Mouse (Mus musculus) lung, embryonic 16.5 days (tissue): Measurements from ENCODE around the gene Ppp2r3a. TPM values are rescaled to one million over a fixed set of nuclear protein-coding genes. Genes with fewer than 3 reads are reported as not detected.

Experiments used
- ATAC-seq: fragments of 200-750 bp; cut with Nextera tagmentation; 2 replicates; pipeline ENCODE4 v1.8.0; 2017; ENCODE audit warnings: low read depth, mild to moderate bottlenecking, moderate library complexity
- H3K27ac ChIP-seq: fragments of 300-500 bp; sonication (generic); 2 replicates; pipeline ENCODE4 v1.5.1; 2014; ENCODE audit warnings: mild to moderate bottlenecking, control low read depth, low read length
- H3K27me3 ChIP-seq: fragments of 300-500 bp; sonication (generic); 2 replicates; pipeline ENCODE4 v1.6.1; 2014; ENCODE audit warnings: low read depth, low read length, mixed read lengths; ENCODE audit not compliant: control insufficient read depth, insufficient read depth
- H3K36me3 ChIP-seq: fragments of 300-500 bp; sonication (generic); 2 replicates; pipeline ENCODE4 v1.6.1; 2014; ENCODE audit warnings: low read length; ENCODE audit not compliant: control insufficient read depth, insufficient read depth
- H3K4me1 ChIP-seq: fragments of 300-500 bp; sonication (generic); replicated peaks from 2 replicates; pipeline ENCODE4 v1.6.1; 2014; ENCODE audit warnings: low read length, mixed read lengths; ENCODE audit not compliant: control insufficient read depth, insufficient read depth
- H3K4me2 ChIP-seq: fragments of 300-500 bp; sonication (generic); 2 replicates; pipeline ENCODE4 v1.6.1; 2014; ENCODE audit warnings: low read depth, low read length, control low read depth
- H3K4me3 ChIP-seq: fragments of 300-500 bp; sonication (generic); 2 replicates; pipeline ENCODE4 v1.5.1; 2014; ENCODE audit warnings: mild to moderate bottlenecking, low read length, control low read depth
- H3K9ac ChIP-seq: fragments of 300-500 bp; sonication (generic); 2 replicates; pipeline ENCODE4 v1.6.1; 2014; ENCODE audit warnings: low read length, control low read depth
- H3K9me3 ChIP-seq: fragments of 300-500 bp; sonication (generic); 2 replicates; pipeline ENCODE4 v1.6.1; 2016; ENCODE audit warnings: low read length; ENCODE audit not compliant: control insufficient read depth
- WGBS: fragments of 180-500 bp; shearing (Covaris S2); extraction: QIAGEN DNeasy Blood & Tissue Kit; methylation state at CpG from one replicate; pipeline ENCODE4 v1.1.7; 2014; 5-methylcytosine and 5-hydroxymethylcytosine counted together
- polyA plus RNA-seq: library from polyadenylated mRNA; unstranded; fragments of >200 nt; fragmentation: Nextera tagmentation; extraction: Ambion mirVana; gene quantifications from 2 replicates; pipeline ENCODE4 v1.2.1, GENCODE M21; 2015

The Ppp2r3a gene
- polyA plus RNA-seq, 1 experiment from 2014 or later: 11.3 TPM

DNA sequence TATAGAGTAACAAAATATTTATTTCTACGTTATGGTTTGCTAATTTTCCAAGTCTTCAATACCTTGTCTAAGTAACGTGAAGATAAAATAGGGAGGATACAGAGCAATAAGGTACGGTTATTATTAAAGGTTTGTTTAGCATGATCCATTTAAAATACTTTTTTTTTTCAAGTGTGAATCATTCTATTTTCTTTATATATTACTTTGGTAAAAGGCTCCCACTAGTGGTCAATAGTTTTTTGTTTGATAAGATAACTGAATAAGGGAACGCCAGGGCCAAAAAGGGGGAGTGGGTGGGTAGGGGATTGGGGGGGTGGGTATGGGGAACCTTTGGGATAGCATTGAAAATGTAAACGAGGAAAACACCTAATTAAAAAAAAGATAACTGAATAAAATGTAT is 98.7 kb downstream of the Ppp2r3a start:
- Histone ChIP-seq H3K36me3 (no peaks in the 10 kb centered on the region; the same call in 1 of the 2 replicates), H3K27me3 (no peaks in the 10 kb centered on the region), H3K9ac (no peak overlapping the region), H3K4me2 (no peak overlapping the region), H3K4me3 (no peak overlapping the region), H3K27ac (no peak overlapping the region), H3K9me3 (no peaks in the 10 kb centered on the region), H3K4me1 (no peaks in the 10 kb centered on the region)
- WGBS: 64% methylated on average over 5 of the region's 5 CpGs
- no peak for ATAC-seq

GRCm38 (mm10) chr9:101143635-101144034 is 108.0 kb downstream of the Ppp2r3a start:
- H3K36me3 ChIP-seq: peaks cover 2% of the 10 kb centered on the region; the same call in 1 of the 2 replicates
- no peak overlapping the region for H3K9ac ChIP-seq
- no peak overlapping the region for H3K4me3 ChIP-seq
- WGBS: 93% methylated on average over 4 of the region's 4 CpGs
- H3K27ac ChIP-seq: no peak overlapping the region
- H3K4me2 ChIP-seq: no peak overlapping the region
- no peaks in the 10 kb centered on the region for H3K27me3 ChIP-seq
- H3K4me1 ChIP-seq: no peaks in the 10 kb centered on the region
- ATAC-seq: no peak
- no peaks in the 10 kb centered on the region for H3K9me3 ChIP-seq

GRCm38 (mm10) chr9:101114182-101114884 is 137.3 kb downstream of the Ppp2r3a start:
- Histone ChIP-seq H3K27me3 (no peaks in the 10 kb centered on the region), H3K4me2 (no peak overlapping the region), H3K9me3 (no peaks in the 10 kb centered on the region), H3K4me3 (no peak overlapping the region), H3K36me3 (no peaks in the 10 kb centered on the region), H3K9ac (no peak overlapping the region), H3K4me1 (peaks cover 6% of the 10 kb centered on the region), H3K27ac (no peak overlapping the region)
- ATAC-seq: no peak
- 77% methylated on average over 8 of the region's 8 CpGs for WGBS

DNA sequence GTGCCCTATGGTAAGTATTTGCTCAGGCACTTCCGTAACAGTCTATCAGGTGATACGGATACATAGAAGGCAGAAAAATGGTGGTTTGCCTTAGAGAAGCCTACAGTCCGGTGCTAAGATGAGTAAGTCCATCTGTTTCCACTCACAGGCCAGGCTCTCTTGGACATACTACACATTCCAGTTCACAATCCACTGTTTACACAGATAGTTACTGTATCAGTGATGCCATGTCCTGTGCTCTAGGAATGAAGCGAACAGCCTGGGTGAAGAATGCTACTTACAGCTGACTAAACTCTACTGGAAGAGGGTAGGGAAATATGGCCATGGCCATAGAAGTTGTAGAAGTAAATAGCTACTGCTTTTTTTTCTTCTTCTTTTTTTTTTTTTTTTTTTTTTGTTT is 138.3 kb downstream of the Ppp2r3a start:
- WGBS: 64% methylated on average over 4 of the region's 4 CpGs
- H3K9me3 ChIP-seq: no peaks in the 10 kb centered on the region
- H3K4me2 ChIP-seq: no peak overlapping the region
- H3K4me3 ChIP-seq: no peak overlapping the region
- peak; percentile 44; the same call in 1 of the 2 replicates for ATAC-seq
- H3K27me3 ChIP-seq: no peaks in the 10 kb centered on the region
- H3K4me1 ChIP-seq: peaks cover 6% of the 10 kb centered on the region
- no peak overlapping the region for H3K27ac ChIP-seq
- H3K9ac ChIP-seq: no peak overlapping the region
- H3K36me3 ChIP-seq: no peaks in the 10 kb centered on the region

DNA sequence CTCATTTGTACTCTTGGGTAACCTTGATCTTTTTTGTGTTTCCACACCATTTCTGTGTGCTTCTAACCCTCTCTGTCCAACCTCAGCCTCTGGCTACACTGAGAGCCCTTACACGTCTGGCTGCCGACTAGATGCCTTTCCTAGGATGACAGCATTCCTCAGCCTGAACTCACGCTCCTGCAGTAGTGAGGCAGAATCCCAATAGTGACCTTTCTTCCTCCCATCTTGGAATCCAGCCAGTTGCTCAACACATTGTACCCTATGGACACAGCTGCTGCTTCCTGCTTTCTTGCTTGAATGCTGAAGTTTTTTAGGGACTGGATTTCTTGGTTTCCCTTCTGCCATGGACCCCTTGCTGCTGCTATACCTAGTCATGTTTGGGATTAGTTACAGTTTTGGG is 141.6 kb downstream of the Ppp2r3a start:
- WGBS: 4% methylated on average over 3 of the region's 3 CpGs

DNA sequence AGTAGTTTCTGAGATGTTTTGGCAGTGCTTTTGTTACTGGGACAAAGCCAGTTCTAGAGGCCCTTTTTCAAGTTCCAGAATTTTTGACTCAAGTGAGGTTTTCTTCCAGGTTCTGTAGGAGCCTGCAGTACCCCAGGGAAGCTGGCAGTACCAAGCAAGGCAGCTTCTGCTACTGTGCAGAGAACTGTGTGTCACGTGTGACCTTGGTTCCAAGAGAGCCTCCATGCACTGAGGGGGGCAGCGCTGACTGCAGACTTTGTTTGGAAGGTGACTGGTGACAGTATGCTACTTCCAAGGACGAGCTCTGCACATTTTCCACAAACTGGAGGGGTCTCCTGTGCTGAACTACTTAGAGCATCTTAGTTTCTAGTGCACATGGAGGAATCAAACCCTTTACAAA is 144.2 kb downstream of the Ppp2r3a start:
- peaks cover 3% of the 10 kb centered on the region for H3K36me3 ChIP-seq
- H3K9ac ChIP-seq: no peak overlapping the region
- no peak overlapping the region for H3K27ac ChIP-seq
- peaks cover 6% of the 10 kb centered on the region for H3K4me1 ChIP-seq
- no peak for ATAC-seq
- no peaks in the 10 kb centered on the region for H3K9me3 ChIP-seq
- H3K27me3 ChIP-seq: no peaks in the 10 kb centered on the region
- no peak overlapping the region for H3K4me2 ChIP-seq
- no peak overlapping the region for H3K4me3 ChIP-seq
- 70% methylated on average over 3 of the region's 3 CpGs for WGBS

More for the DNA sequence above, 141.6 kb downstream of the Ppp2r3a start:
- Histone ChIP-seq H3K9ac (no peak overlapping the region), H3K27ac (0 out of 2 replicates have a peak overlapping the region, but pooled peaks have one; percentile 40), H3K9me3 (no peaks in the 10 kb centered on the region), H3K4me2 (no peak overlapping the region), H3K4me1 (peaks cover 6% of the 10 kb centered on the region), H3K27me3 (no peaks in the 10 kb centered on the region), H3K4me3 (no peak overlapping the region), H3K36me3 (peaks cover under 1% of the 10 kb centered on the region)
- peak; percentile 90 for ATAC-seq

DNA sequence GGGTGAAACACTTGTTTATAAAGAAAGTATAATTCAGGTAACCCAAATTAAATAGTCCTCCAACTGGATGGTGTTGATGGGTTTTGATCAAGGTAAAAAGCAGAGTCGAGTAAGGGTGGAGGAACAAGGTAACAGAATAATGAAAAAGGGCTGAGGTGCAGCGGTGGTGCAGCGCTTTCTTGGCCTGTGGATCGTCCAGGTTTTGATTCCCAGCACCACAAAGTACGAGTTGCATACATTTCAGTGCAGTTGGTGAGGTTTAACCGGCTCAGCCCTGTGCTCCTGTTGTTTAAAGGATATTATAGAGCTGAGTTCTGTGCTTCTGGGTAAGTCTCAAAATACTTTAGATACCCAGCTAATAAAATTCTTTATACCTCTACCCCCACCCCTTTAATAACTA is 145.9 kb downstream of the Ppp2r3a start:
- Histone ChIP-seq H3K4me2 (no peak overlapping the region), H3K9ac (no peak overlapping the region), H3K36me3 (peaks cover 15% of the 10 kb centered on the region), H3K9me3 (no peaks in the 10 kb centered on the region), H3K4me1 (peaks cover 9% of the 10 kb centered on the region), H3K4me3 (no peak overlapping the region), H3K27me3 (no peaks in the 10 kb centered on the region), H3K27ac (no peak overlapping the region)
- no peak for ATAC-seq
- WGBS: 87% methylated on average over 6 of the region's 6 CpGs

DNA sequence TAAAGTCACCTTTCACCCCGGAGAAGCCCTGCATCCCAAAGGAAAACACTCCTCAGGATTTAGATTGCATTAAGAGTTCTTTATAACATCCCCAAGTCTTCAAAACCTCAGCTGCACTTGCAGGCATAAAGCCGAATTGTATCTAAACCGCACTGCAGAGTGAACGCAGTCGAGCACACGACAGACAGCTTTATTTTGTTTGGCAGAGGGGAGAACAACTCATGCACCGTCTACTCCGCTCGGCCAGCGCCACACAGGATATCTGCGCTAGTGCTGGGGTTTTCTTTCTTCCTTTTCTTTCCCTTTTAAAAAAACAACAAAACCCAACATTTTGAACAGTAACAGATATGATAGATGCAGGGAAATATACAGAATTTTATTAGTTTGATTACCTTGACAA is 146.7 kb downstream of the Ppp2r3a start:
- no peak overlapping the region for H3K4me3 ChIP-seq
- WGBS: 82% methylated on average over 11 of the region's 11 CpGs
- H3K27ac ChIP-seq: no peak overlapping the region
- H3K9ac ChIP-seq: no peak overlapping the region
- no peak overlapping the region for H3K4me2 ChIP-seq
- no peak for ATAC-seq
- H3K4me1 ChIP-seq: peaks cover 7% of the 10 kb centered on the region
- H3K27me3 ChIP-seq: no peaks in the 10 kb centered on the region
- peaks cover 17% of the 10 kb centered on the region for H3K36me3 ChIP-seq
- H3K9me3 ChIP-seq: no peaks in the 10 kb centered on the region

GRCm38 (mm10) chr9:101102288-101102687 is 149.3 kb downstream of the Ppp2r3a start:
- no peak for ATAC-seq
- Histone ChIP-seq H3K9me3 (peaks cover under 1% of the 10 kb centered on the region; the same call in 1 of the 2 replicates), H3K4me2 (no peak overlapping the region), H3K4me3 (no peak overlapping the region), H3K27me3 (no peaks in the 10 kb centered on the region), H3K9ac (no peak overlapping the region), H3K4me1 (peaks cover 10% of the 10 kb centered on the region), H3K36me3 (peaks cover 17% of the 10 kb centered on the region), H3K27ac (no peak overlapping the region)
- 86% methylated on average over 3 of the region's 3 CpGs for WGBS
